Mouse (Mus musculus) ES-E14 (cell line): ENCODE results near the gene Sarnp. TPM values are rescaled to one million over a fixed set of nuclear protein-coding genes. Genes with fewer than 3 reads are reported as not detected.

Experiments
- DNase-seq: peaks from one replicate; pipeline ENCODE4 v3.0.0-alpha.2; 2013; ENCODE audit warnings: low read depth, low spot score
- H3K27ac ChIP-seq: 2 replicates; pipeline ENCODE4 v1.5.1; 2012; ENCODE audit warnings: low read depth, mild to moderate bottlenecking, low read length, moderate library complexity, mixed read lengths; ENCODE audit not compliant: poor library complexity, insufficient read depth, severe bottlenecking
- H3K36me3 ChIP-seq: 2 replicates; pipeline ENCODE4 v1.6.1; 2012; ENCODE audit warnings: mild to moderate bottlenecking, low read length, moderate library complexity, mixed read lengths; ENCODE audit not compliant: control insufficient read depth, poor library complexity, insufficient read depth, severe bottlenecking
- H3K4me1 ChIP-seq, 2 experiments: fragments of 150-350 bp in 1 of 2; sonication (generic) in 1 of 2; 2 replicates each; pipeline ENCODE4 v1.6.1; 2012; ENCODE audit warnings: low read length in 2 of 2, mild to moderate bottlenecking in 1 of 2, mixed read lengths in 1 of 2; ENCODE audit not compliant: control insufficient read depth in 2 of 2, insufficient read depth in 2 of 2, poor library complexity in 1 of 2
- H3K4me3 ChIP-seq, 2 experiments: fragments of 150-350 bp in 1 of 2; sonication (generic) in 1 of 2; 2 replicates each; pipeline ENCODE4 v1.5.1; 2012; ENCODE audit warnings: low read length in 2 of 2, low read depth in 1 of 2, mild to moderate bottlenecking in 1 of 2, mixed read lengths in 1 of 2; ENCODE audit not compliant: insufficient read depth in 1 of 2, poor library complexity in 1 of 2, severe bottlenecking in 1 of 2
- H3K9ac ChIP-seq: 2 replicates; pipeline ENCODE4 v1.6.1; 2012; ENCODE audit warnings: low read depth, mild to moderate bottlenecking, low read length, mixed read lengths; ENCODE audit not compliant: poor library complexity, insufficient read depth, severe bottlenecking
- H3K9me3 ChIP-seq: fragments of 150-350 bp; sonication (generic); 2 replicates; pipeline ENCODE4 v1.6.1; 2012; ENCODE audit warnings: low read depth, mild to moderate bottlenecking, low read length; ENCODE audit not compliant: control insufficient read depth, insufficient read depth
- CHD2 ChIP-seq: IDR thresholded peaks from 2 replicates; pipeline ENCODE4 v1.6.1; 2014; ENCODE audit warnings: mild to moderate bottlenecking, low read depth, low read length, inconsistent platforms
- HCFC1 ChIP-seq: IDR thresholded peaks from 2 replicates; pipeline ENCODE4 v1.6.1; 2012; ENCODE audit warnings: low read length, inconsistent platforms, borderline replicate concordance; ENCODE audit not compliant: insufficient read depth
- MAFK ChIP-seq: IDR thresholded peaks from 2 replicates; pipeline ENCODE4 v1.6.1; 2014; ENCODE audit warnings: mild to moderate bottlenecking, low read depth, low read length, inconsistent platforms; ENCODE audit not compliant: insufficient read depth
- ZC3H11A ChIP-seq: IDR thresholded peaks from 2 replicates; pipeline ENCODE4 v1.6.1; 2012; ENCODE audit warnings: low read depth, mild to moderate bottlenecking, inconsistent platforms, low read length, borderline replicate concordance
- ZNF384 ChIP-seq: IDR thresholded peaks from 2 replicates; pipeline ENCODE4 v1.6.1; 2012; ENCODE audit warnings: low read depth, low read length, inconsistent platforms
- in situ Hi-C, 2 experiments: fragments of 600-800 bp; cut with MboI; formaldehyde crosslinking; loops; one replicate each; pipeline ENCODE4 v1.15.1; 2025; ENCODE audit warnings: low sequenced_read_pairs in 2 of 2, inconsistent platforms in 1 of 2; ENCODE audit not compliant: unreplicated experiment in 2 of 2
- total RNA-seq: library from RNA; depleted of rRNA; stranded (reverse); fragments of 300-350 nt; gene quantifications from 2 replicates; pipeline ENCODE4 v1.2.3, GENCODE M21; 2012

The Sarnp gene
- total RNA-seq, 1 experiment: 101 TPM

DNA sequence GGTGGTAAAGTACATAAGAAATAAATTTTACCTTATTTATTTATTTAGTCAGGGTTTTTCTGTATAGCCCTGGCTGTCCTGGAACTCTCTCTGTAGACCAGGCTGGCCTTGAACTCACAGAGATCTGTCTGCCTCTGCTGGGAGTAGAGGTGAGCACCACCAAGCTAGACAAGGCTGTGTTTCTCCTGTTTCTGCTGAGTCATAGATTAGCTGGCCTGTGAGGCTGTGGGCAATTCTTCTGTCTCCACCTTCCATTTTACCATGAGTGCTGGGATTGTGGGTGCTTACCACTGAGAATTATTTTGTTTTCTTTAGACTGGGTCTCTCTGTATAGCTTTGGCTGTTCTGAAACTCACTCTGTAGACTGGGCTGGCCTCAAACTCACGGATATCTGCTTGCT, 84.3 kb downstream of the Sarnp start:
- Histone ChIP-seq H3K4me3 (no peak overlapping the region), H3K9me3 (no peaks in the 10 kb centered on the region), H3K4me1 (peaks cover 0 to 5% of the 10 kb centered on the region in 2 experiments; a peak in 2 of 4 replicates), H3K9ac (peak overlapping the region; percentile 46; the same call in 1 of the 2 replicates), H3K36me3 (no peaks in the 10 kb centered on the region), H3K27ac (peak overlapping the region; percentile 79; the same call in 1 of the 2 replicates)
- DNase-seq: no peak
- in situ Hi-C loops: no loop called here
- TF ChIP-seq MAFK: peak; percentile 63; the same call in 1 of the 2 replicates
- TF ChIP-seq ZNF384: no peak

DNA sequence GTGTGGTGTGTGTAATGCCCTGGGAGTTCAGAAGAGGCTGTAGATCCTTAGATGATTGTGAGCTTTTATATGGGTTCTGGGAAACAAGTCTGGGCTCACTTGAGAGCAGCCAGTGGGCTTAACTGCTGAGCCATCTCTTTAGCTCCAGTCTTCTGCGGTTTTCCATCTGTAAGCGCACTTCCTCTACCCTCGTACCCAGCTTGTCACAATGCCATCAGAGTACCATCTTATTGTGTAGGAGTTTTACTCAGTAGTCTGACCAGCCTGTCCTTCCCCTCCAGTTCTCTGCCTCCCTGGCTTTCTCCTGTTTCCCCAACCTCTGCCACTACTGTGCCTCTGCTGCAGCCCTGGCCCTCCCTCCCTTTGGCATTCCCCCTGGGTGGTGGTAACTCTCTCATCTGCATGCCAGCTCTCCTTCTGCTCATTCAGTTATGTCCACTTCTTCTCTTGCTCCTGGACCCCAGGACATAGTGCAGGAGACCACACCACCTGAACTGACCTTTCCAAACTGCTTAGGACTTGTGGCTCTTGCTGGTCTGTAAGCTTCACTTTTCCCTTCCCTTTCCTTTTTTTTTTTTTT, 85.4 kb downstream of the Sarnp start:
- H3K27ac ChIP-seq: no peak overlapping the region
- no peaks in the 10 kb centered on the region for H3K9me3 ChIP-seq
- in situ Hi-C loops: no loop called here
- H3K9ac ChIP-seq: no peak overlapping the region
- TF ChIP-seq ZC3H11A (no peak), MAFK (no peak), ZNF384 (no peak)
- peaks cover 0 to 2% of the 10 kb centered on the region in 2 experiments; a peak in 2 of 4 replicates for H3K4me1 ChIP-seq
- DNase-seq: no peak
- no peaks in the 10 kb centered on the region for H3K36me3 ChIP-seq
- H3K4me3 ChIP-seq: no peak overlapping the region

DNA sequence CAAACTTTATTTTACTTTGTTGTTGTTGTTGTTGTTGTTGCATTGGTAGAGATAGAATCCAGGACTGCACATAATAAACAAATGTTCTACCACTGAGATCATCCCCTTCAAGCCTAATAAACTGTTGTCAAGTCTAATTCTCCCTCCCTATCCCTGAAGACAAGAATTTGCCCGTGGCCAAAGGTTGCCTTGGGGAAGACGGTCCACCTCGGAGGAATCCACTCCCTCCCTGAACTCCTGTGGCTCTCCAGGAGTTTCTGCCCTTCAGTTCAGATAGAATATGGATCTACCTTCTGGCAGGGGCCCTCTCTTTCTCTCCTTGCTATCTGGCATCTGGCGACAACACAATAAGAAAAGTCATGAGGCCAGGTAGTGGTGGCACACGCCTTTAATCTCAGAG, 87.7 kb downstream of the Sarnp start:
- no peak for DNase-seq
- Histone ChIP-seq H3K27ac (no peak overlapping the region), H3K4me1 (peaks cover 0 to 7% of the 10 kb centered on the region in 2 experiments; a peak in 2 of 4 replicates), H3K4me3 (no peak overlapping the region), H3K9ac (no peak overlapping the region), H3K9me3 (no peaks in the 10 kb centered on the region), H3K36me3 (no peaks in the 10 kb centered on the region)
- TF ChIP-seq HCFC1: no peak
- no peak for TF ChIP-seq ZNF384
- TF ChIP-seq CHD2: no peak
- TF ChIP-seq MAFK: no peak
- TF ChIP-seq ZC3H11A: no peak
- in situ Hi-C loops: no loop called here

DNA sequence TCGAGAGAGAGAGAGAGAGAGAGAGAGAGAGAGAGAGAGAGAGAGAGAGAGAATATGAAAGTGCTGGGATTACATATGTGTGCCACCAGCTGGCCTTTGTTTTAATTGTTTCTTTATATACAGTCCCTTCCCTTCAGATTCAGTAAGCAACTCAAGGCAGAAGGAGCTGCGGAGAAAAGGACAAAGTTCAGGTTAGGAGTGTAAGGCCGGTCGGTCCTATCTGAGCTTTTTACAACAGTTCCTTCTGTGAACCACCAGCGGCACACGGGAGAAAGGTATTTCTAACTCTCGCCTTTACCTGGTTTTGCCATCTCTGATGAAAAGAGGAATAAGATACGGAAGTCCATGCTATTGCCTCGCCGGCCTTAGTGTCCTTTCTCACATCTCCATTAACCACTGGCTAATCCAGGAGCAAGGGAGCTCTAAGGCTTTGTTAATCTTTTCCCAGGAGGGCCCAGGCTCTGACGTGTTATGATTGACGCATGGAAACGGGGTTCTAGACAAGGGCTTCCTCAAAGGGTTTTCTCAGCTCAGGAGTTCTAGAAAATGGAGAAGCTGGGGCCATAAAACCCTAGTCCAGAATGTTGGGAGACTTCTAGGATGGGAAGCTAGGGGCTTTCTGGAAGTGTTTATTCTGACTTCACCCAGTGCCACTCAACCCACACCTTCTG, 91.8 kb downstream of the Sarnp start:
- DNase-seq: no peak
- peak overlapping the region; percentile 93 to 96 for H3K4me3 ChIP-seq
- TF ChIP-seq MAFK (no peak), ZC3H11A (no peak), CHD2 (no peak), ZNF384 (no peak), HCFC1 (no peak)

More for the DNA sequence above, 91.8 kb downstream of the Sarnp start:
- Histone ChIP-seq H3K4me1 (peaks cover 0 to 12% of the 10 kb centered on the region in 2 experiments; a peak in 3 of 4 replicates), H3K36me3 (peaks cover 12% of the 10 kb centered on the region), H3K9me3 (no peaks in the 10 kb centered on the region), H3K9ac (peak overlapping the region; percentile 97; the same call in 1 of the 2 replicates), H3K27ac (peak overlapping the region; percentile 23; the same call in 1 of the 2 replicates)
- in situ Hi-C loops: no loop called here
